Comparison of ENCODE assay signal across 22 mouse cellular contexts in the genomic region with DNA sequence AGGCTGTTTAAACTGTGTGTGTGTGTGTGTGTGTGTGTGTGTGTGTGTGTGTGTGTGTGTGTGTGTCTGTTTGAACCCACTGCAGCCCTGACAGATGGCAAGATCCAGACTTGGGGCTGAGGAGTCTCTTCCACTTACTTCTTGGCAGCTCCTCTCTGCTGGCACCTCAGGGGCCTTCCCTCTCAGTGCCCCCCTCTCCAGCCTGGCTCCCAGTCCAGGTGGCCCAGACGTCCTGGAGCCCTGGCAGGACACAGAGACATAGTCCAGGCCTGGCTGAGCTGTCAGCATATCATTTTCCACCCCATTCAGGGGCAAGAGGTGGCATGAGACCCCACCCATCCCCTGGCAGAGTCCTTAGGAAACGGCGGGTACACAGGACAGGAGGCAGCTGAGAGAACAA. TPM values are rescaled to one million over a fixed set of nuclear protein-coding genes. Genes with fewer than 3 reads are reported as not detected.
DNase-seq lines count a peak whose midpoint lies in the region; ATAC-seq lines count a peak whose summit lies in the region.
"Had no signal": no experiment of that assay in that cellular context is flagged by ENCODE, and none has a peak within 500 bp of the region (broad histone marks: within the 10 kb centered on the region; RNA-seq: fewer than 3 reads in every experiment).

No protein-coding gene starts in this region.

- H3K27me3 ChIP-seq in heart, embryonic 16.5 days (ENCODE audit: control insufficient read depth, insufficient read depth, low read length), result peaks cover 21% of the 10 kb centered on the region
- peaks cover 23% of the 10 kb centered on the region for H3K27me3 ChIP-seq in stomach, embryonic 16.5 days (ENCODE audit: control insufficient read depth, insufficient read depth, low read length)

- H3K27ac ChIP-seq in heart, embryonic 16.5 days (ENCODE audit: low read length), result peak overlapping the region; percentile 48; the same call in 1 of the 2 replicates
- no peak overlapping the region for H3K27ac ChIP-seq in stomach, embryonic 16.5 days (ENCODE audit: low read length)
- H3K27ac ChIP-seq: embryonic facial prominence, embryonic 15.5 days; limb, embryonic 13.5 days; liver, embryonic 14.5 days; lung, embryonic 15.5 days; neural tube, embryonic 13.5 days had no signal

- ATAC-seq in heart, embryonic 16.5 days (replicated peaks; ENCODE audit: extremely low read depth, insufficient read depth, low FRiP score), result peak; percentile 63
- ATAC-seq in stomach, embryonic 16.5 days (ENCODE audit: insufficient read depth, low FRiP score), result peak; percentile 41; the same call in 1 of the 2 replicates
- ATAC-seq: hindbrain, embryonic 16.5 days had no signal

- H3K4me1 ChIP-seq in heart, embryonic 16.5 days (ENCODE audit: control insufficient read depth, insufficient read depth, low read length), result peaks cover 44% of the 10 kb centered on the region
- H3K4me1 ChIP-seq in stomach, embryonic 16.5 days (ENCODE audit: control insufficient read depth, insufficient read depth, low read length), result peaks cover 3% of the 10 kb centered on the region; the same call in 1 of the 2 replicates

- H3K9ac ChIP-seq in heart, embryonic 16.5 days (ENCODE audit: low read length), result no peak overlapping the region
- H3K9ac ChIP-seq in stomach, embryonic 16.5 days (ENCODE audit: low read length), result no peak overlapping the region
- H3K9ac ChIP-seq: embryonic facial prominence, embryonic 15.5 days; limb, embryonic 13.5 days; liver, embryonic 14.5 days; lung, embryonic 15.5 days; neural tube, embryonic 13.5 days had no signal

- WGBS in heart, embryonic 16.5 days, result 19% methylated on average over 3 of the region's 3 CpGs
- 35% methylated on average over 3 of the region's 3 CpGs for WGBS in stomach, embryonic 16.5 days

- DNase-seq in left cerebral cortex, postnatal 4 days, result peak; percentile 58
- no peak for DNase-seq in left cerebral cortex, postnatal 36 days (ENCODE audit: low spot score in 2 of 2)
- peak; percentile 66 to 69 for DNase-seq in heart, adult 9 months (ENCODE audit: low spot score in 2 of 2)
- DNase-seq in lung, postnatal 14 days, result no peak
- DNase-seq in adrenal gland, adult 8-10 months, result no peak
- no peak for DNase-seq in retina, postnatal 1 day
- DNase-seq: B cell, adult 2 months; cerebellum, adult 9-11 months; embryo, embryonic 11 days; kidney, adult 2 months; kidney, postnatal 25 days; thymus, postnatal 4 days had no signal

- intact Hi-C loops in left cerebral cortex, postnatal 4 days (cut with DNase I), result no loop called here
- intact Hi-C loops in left cerebral cortex, postnatal 36 days (cut with DNase I), result no loop called here

- H3K4me2 ChIP-seq in heart, embryonic 16.5 days (ENCODE audit: low read depth, low read length), result no peak overlapping the region
- H3K4me2 ChIP-seq in stomach, embryonic 16.5 days (ENCODE audit: low read depth, low read length), result no peak overlapping the region
- H3K4me2 ChIP-seq: embryonic facial prominence, embryonic 15.5 days; limb, embryonic 13.5 days; lung, embryonic 15.5 days; midbrain, embryonic 11.5 days; neural tube, embryonic 13.5 days had no signal

- H3K36me3 ChIP-seq in heart, embryonic 16.5 days (ENCODE audit: control insufficient read depth, insufficient read depth), result no peaks in the 10 kb centered on the region
- no peaks in the 10 kb centered on the region for H3K36me3 ChIP-seq in stomach, embryonic 16.5 days (ENCODE audit: control insufficient read depth, insufficient read depth, low read length)
- H3K36me3 ChIP-seq: embryonic facial prominence, embryonic 15.5 days; limb, embryonic 13.5 days; lung, embryonic 15.5 days; neural tube, embryonic 13.5 days had no signal

- no peak overlapping the region for H3K4me3 ChIP-seq in heart, embryonic 16.5 days (ENCODE audit: low read length)
- no peak overlapping the region for H3K4me3 ChIP-seq in stomach, embryonic 16.5 days (replicated peaks; ENCODE audit: low read length)
- H3K4me3 ChIP-seq: embryonic facial prominence, embryonic 15.5 days; limb, embryonic 13.5 days; lung, embryonic 15.5 days; neural tube, embryonic 13.5 days had no signal

- H3K9me3 ChIP-seq in heart, embryonic 16.5 days (replicated peaks; ENCODE audit: control insufficient read depth, low read length), result no peaks in the 10 kb centered on the region
- H3K9me3 ChIP-seq in stomach, embryonic 16.5 days (replicated peaks; ENCODE audit: control insufficient read depth, low read length), result no peaks in the 10 kb centered on the region
- H3K9me3 ChIP-seq: embryonic facial prominence, embryonic 15.5 days; limb, embryonic 13.5 days; lung, embryonic 15.5 days; neural tube, embryonic 13.5 days had no signal

RNA-seq across cellular contexts. Expression of gene Hcn4, which starts 5.5 kb away (rescaled TPM):
- total RNA-seq in left cerebral cortex, postnatal 4 days (2021), result 10 to 100 TPM; 36.7 to 37.3 TPM
- total RNA-seq in left cerebral cortex, postnatal 36 days (2021), result 1 to 10 TPM; 4.6 to 6.7 TPM
- 0.89 and 1.1 TPM in 2 replicates for polyA plus RNA-seq in heart, embryonic 16.5 days (2015; fragmentation: Nextera tagmentation; extraction: Ambion mirVana)
- 0.10 and 0.15 TPM in 2 replicates for polyA plus RNA-seq in stomach, embryonic 16.5 days (2015; fragmentation: Nextera tagmentation; extraction: Ambion mirVana)
- total RNA-seq in adrenal gland, adult 8-10 months (2022), result 1 to 10 TPM in 3 of 4 experiments, under 1 TPM in 1; 0.84 to 2.3 (median 2.1) TPM
- total RNA-seq: granulocyte monocyte progenitor cell, adult 5-6 weeks had no signal

Comparison
In these comparisons a context has a peak if more than half of its experiments do, and no peak if none do; other contexts are left out.
1. DNase-seq: peak in left cerebral cortex, postnatal 4 days (single experiment) and heart, adult 9 months (2 of 2); none in left cerebral cortex, postnatal 36 days (0 of 2), lung, postnatal 14 days (single experiment), adrenal gland, adult 8-10 months (single experiment) and retina, postnatal 1 day (single experiment).
2. RNA of gene Hcn4, which starts 5.5 kb away (total RNA-seq): 36.7 to 37.3 TPM in left cerebral cortex, postnatal 4 days; 4.6 to 6.7 TPM in left cerebral cortex, postnatal 36 days and 0.84 to 2.3 TPM in adrenal gland, adult 8-10 months; every median in the first group is over 4 times any median in the second.